Mouse (Mus musculus) monocyte, adult 5-6 weeks (primary cell): ENCODE data around the gene Lgalsl. TPM values are rescaled to one million over a fixed set of nuclear protein-coding genes. Genes with fewer than 3 reads are reported as not detected.

Source experiments
- ATAC-seq: fragments of 153-309, 156-312 bp; replicated peaks from 2 replicates; pipeline ENCODE4 v1.8.0; 2017; ENCODE audit warnings: mild to moderate bottlenecking; ENCODE audit not compliant: low TSS enrichment, insufficient number of reproducible peaks, severe bottlenecking, poor library complexity, low FRiP score
- total RNA-seq: library from RNA; stranded (forward); fragments of 200-1000, 200-491, 200-594 nt; gene quantifications from 3 replicates; pipeline ENCODE4 v1.2.3, GENCODE M21; 2017

The Lgalsl gene
- total RNA-seq, 1 experiment from 2014 or later = 2.4 TPM

DNA sequence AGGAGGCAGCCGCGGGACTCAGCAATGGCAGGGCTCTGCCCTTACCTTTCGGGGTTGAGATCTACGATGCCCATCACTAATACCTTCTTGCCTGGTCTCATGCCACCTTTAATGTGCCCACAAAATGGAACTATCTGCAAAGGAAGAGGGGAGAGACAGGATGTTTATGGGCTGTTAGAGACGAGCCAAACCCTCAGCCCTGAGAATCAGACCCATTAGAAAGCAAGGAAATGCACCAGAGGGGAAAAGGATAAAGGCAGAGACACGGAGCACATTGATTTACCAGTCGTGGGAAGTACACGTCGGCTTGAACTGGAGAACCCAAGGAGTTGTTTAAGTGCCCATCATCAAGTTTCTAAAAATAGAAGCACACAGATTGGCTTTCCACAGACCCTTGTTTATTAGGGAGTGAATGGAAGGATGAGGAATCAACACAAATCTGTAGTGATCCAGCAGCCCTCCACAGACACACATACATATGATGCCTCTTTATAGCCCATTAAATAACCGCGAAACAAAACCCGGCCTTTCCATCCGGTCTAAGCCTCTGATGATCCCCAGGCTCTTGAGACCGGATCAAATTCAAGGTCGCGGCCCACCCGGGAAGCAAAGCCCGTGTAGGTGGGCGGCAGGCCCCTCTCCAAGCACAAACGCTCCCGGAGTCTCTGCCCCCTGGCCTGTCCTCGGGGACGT is 717 bp downstream of the Lgalsl start:
- ATAC-seq = no peak

DNA sequence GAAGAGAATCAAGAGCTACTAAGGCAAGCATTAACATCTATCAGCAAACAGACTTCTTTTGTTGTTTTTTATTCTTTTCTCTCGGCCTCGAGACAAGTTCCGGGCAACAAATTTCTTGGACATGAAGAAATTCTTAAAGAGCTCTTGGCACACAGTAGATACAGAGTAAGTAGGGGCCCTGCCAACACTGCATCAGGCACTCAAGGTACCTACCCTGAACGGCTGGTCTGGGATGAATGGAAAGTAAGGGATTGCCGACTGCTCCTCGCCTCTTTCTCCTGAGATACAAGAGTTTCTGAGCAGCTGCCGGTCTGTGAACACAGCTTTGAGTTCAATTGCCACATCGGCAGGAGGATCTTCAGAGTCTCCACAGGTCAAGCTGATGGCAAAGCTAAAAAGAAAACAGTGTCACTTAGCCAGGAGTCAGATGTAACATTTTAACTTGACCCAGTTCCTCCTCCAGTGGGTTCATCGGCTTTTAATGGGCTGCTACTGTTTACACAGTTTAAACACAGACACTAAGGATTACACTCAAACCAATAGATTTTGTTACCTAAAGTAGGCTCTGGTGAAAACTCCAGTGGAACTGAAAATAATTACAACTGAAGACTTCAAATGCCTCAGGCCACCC is 1.7 kb downstream of the Lgalsl start:
- ATAC-seq = no peak

DNA sequence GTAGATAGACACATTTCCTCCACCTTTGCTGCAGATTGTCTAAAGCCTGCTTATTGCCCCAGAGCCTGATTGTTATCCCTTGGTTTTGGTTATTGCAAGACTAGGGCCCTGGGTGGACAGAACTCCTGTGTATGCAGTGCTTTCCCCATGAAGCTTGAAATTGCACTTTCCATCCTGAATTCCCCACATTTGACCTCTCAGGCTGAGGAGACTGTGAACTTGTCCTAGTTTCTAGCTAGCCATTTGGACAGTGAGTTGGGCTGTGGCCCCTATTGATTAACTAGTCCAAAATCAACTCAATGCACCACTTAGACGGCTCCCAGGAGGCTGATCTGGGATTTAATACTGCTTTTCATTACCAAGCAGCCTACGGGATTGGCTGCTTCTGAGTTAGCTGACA is 6.9 kb downstream of the Lgalsl start:
- no peak for ATAC-seq

DNA sequence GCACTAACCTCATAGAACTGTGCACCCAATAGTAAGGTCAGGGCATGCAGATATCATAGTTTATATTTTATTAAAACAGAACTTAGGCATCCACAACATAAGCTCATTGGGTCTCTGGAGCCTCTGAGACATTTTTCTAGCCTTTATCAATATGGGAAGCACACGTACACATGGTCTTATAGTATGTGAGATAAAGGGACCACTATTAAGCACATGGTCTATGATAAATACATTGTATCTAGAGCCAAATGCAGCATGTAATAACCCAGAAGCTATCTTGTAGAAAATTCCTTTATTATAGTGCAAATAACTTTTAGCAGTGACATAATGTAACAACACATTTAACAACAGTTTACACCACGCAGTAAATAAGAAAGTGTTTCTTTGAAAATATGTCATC is 7.6 kb downstream of the Lgalsl start:
- no peak for ATAC-seq

DNA sequence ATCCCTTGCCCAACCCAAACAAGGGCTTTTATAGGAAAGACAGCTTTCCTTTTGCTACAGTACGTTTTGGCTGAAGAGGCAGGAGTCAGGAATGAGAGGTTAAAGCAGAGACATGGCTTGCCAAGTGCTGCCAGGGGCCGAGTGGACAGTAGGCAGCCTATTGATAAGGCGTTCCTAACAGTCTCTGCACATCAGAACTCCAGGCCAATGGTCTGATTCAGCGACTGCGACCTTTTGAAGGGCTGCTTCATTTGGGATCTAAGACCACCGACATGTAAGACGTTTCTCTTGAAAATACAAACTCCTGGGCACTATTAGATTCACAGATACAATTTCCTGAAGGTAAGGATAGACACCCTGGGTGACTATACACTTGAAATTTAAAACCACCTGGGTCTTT is 9.5 kb downstream of the Lgalsl start:
- ATAC-seq = no peak

DNA sequence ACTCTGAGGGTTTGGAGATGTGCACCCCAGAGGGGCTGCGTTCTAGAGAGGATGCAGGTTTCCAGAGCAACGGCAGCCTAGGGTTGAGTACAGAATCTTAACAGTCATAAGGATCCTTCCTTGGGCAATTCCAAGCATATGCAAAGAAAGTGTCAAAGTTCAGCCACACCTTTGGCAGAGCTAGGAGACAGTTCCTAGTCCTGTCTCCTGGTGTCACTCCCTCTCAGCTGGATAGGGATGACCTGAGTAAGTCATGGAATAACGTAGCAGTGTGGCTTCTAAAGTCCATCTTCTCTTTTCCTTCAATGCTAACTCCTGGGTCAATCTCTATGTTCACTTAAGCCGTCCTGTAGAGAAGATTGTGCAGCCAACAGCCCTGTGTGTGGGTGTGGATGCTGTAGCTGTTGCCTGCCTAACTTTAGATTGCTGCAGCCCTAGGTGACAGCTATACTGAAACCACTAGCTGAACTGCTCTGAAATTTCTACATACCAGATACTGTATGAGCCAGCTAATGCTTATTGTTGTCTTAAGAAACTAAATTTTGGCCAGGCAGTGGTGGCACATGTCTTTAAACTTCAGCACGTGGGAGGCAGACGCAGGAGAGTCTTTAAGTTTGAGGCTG is 16.8 kb downstream of the Lgalsl start:
- ATAC-seq = no peak

DNA sequence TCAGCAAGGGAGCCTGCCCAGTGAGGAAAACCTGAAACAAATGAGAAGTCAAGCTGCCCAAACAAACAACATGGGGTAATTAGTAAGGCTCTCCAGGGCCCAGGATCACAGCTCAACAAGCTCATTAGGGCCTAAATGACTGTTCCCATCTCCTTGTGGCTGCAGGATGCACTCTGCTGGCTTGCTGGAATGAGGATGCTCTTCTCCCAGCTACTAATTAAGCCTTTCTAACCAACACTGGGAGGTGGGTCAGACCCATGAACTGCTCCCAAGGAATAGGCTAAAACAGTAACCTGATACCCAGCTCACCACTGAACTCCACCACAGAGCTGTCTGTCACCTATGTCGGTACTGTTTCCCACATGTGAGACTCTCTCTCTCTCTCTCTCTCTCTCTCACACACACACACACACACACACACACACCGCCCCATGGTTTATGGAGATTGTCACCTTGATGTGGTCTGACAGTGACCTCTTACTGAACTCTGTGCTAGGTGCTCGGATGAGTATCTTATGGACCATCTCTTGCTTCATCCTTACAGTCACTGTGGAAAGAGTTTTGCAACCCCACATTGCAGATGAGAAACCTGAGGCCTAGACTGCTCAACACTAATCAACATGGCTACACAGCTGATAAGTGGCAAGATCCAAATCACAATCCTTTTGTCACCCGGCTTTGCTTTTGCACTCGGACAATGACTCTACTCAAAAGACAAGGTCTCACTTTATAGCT is 18.5 kb downstream of the Lgalsl start:
- ATAC-seq = no peak; the same call in 1 of the 2 replicates

DNA sequence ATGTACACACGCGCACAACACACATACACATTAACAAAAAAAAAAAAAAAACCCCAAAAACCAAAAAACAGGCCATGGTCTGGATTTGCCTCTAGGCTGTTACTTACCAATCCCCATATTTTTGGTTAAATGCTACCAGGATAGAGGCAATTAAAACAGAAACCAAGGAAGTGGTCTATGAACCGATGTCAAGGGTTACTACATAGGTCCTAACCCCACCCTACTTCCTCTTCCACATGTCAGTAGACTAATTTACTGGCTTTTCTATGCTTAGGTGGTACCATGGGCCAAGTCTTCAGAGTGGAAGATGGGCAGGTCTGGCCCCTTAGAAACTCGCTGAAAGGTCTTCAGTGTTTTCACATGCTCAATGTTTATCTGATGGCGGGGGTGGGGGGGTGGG is 24.2 kb downstream of the Lgalsl start:
- peak; percentile 74; the same call in 1 of the 2 replicates for ATAC-seq

DNA sequence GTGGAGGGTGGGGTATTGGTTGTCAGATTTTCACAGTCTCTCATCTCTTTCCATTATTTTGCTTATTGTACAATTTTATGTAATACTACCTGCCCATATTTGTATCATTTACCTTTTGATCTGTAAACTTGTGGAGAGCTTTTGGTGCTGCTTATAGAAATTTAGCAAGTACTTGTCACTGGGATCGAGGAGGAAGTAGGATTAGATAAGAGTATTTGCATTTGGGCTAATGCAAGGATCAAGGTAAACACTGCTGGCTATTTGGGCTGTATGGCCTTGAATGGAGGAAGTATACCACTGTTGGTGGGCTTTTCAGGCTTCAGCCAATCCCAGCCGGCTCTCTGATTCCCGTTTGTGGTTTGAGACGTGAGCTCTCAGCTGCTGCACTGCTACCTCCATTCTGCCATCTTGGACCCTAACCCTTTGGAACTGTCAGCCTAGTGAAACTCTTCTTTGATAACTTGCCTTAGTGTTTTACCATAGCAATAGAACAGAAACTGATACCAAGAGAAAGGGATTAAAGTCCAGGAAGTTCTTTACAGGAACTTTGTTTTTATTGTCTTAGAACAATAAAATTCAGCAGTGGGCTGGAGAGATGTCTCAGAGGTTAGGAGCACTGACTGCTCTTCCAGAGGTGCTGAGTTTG is 25.1 kb downstream of the Lgalsl start:
- ATAC-seq = no peak

DNA sequence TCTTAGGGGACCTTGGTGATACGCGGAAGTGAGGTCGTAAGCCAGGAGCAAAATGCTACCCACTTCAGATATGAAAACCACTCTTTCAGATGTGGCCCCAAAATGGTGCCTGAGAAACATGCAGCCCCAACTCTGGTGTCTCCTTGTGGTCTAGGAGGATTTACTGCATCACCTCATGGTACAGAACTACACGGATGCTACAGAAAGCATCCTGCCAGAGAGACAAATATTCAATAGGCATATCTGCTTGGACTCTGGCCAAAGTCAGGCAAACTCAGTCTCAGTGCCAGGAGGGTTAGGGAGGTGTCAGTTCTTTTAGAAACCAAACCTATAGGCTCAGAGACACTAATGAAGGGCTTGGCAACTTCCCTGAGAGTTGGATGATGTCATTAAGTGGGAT is 26.4 kb downstream of the Lgalsl start:
- ATAC-seq = no peak

DNA sequence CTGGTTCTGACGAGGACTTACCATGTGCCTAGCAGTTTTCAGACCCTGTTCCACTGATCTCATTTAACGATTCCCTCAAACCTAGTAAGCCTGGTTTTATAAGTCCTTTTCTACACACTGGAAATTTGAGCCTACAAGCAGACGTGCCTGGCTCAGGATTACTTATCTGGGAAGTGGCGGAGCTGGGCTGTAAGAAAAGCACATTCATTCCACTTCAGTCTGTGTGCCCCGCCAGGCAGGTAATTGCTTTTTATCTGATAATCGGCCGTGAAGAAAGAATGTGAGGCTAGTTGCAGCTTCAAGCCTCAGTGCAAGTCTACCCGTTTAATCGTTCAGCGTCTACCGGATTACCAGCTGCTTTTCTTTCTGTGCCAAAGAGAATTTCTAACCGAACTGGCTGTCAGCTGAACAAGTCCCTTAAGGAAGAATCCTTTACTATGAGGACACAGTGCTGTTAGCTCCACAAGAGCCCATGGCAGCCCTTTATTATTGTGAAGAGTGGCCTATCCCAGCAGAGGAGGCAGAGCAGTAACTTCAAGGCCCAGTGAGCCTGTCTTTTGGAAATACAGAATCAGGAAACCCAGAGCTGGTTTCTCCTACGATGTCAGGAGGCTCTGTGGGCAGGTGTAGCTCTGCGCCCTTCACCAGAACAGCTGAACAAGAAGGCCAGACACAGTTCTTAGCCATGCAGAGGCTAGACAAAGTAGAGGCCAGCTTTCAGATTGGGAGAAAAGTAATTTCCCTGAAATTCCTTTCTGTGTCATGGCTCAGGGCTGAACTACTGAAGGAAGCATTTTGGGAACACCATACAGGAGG is 30.4 kb downstream of the Lgalsl start:
- no peak for ATAC-seq

DNA sequence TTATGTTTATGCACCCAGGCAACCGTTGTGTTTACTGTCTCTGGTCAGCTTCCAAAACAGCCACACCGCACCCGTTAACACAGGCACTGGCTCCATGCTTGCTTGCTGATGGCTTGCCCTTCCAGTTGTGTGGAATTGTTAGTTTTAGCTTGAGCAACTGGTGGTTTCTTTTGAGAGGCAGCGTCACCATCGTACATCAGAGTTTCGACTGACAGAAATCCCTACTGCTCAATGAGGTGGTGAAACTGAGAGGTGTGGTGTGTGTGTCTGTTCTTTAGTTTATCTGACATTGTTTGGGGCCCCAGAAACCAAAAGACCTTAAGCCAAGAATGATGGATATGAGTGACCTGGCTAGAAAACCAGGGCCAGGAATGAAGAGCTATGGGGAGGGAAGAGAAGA is 33.0 kb downstream of the Lgalsl start:
- no peak for ATAC-seq

DNA sequence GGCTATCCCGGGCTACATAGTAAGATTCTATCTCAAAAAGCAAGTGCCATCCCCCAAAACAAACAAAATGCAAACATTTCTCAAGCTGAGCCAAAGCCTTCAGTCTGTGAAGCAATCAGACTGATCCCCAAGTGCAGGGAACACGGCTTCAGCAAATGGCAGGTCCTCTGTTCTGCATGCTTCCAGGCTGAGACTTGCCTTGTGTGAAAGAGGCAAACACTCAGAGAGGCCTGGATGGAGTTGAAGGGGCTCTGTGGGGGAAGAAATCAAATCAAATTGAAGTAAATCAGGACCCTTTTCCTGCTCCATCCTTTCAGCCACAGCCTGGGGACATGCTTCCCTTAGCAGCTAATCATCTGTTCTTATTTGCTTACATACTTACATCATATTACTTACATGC is 35.4 kb downstream of the Lgalsl start:
- ATAC-seq = no peak

DNA sequence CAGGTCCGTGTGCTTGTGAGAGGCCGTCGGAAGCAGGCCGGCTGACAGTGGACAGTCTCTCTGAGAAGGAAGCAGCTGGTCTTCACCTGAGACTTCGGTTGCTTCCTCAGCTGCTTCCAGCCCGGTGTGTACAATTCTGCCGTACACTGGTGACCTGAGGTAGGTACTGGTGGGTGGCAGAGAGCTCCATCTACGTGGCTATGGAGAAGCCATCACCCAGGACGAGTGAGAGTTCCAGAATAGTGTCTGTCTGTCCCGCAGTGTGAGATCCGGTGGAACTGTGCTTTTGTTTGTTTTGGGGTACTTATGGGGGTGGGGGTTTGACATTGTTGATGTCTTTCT is 36.0 kb downstream of the Lgalsl start:
- no peak for ATAC-seq

DNA sequence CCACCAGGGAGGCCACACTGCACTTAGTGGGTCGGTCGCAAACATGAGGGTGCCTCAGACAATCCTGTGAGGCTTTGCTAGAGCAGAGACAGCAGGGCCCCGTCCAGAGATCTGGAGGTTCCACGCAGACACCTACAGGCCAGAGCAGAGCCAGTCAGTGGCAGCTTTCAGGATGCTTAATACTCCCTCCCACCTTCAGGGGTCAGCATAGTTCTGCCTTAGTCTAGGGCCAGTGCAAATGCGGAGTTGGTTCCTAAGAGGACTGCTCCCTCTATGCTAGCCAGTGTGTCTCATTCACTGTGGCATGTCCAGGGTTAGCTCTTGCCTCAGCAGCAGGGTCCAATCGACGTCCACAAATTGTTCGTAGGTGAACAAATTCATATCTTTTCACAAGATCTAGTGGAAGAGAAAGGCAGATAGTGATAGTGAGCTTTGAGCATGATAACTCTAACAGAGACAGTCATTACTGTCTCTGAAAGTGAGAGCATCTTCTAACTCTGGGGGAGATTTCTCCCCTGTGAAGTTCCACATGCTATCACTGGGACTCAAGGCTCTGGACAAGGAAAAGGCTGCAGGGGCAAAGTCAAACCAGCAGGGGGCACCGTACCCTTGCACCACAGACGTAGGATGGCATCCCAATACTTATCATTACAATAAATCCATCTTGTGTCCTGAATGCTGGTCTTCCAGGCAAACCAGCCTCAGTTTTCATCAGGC is 36.5 kb downstream of the Lgalsl start:
- ATAC-seq = peak; percentile 87

DNA sequence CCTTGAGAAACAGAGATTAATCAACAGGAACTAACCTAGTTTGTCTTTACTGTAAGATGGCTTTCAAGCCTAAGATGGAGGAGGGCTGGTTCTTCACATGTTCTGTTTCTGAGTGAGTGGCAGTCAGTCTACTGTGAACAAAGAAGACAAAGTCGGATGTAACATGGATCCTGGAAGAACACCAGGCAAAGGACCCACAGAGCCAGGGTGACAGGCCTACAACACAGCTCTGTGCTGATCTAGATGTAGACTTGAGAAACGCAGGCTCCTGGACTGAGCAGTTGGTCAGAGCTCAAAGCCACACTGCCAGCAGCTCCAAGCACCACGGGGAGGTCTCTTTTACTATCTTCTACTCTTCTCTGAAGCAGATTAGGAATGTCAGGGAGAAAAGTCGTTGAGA is 37.2 kb downstream of the Lgalsl start:
- ATAC-seq = no peak

DNA sequence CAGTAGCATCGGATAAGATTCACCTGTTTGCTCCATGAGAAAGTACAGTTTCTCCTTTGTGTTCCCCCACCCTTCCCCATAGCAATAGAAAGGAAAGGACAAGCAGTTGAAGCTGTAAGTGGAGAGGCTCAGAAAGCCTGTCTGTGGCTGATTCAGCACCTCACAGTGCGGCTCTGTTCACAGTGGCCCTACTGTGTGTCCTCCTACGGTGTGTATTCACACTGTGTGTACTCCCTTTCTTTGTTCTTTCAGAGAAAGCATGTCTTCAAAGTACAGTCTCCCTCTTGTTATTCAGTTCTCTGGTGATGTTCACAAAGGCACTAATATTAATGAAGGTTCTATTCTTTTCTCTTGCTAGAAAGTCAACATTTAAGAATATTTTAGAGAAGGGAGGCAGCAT is 38.2 kb downstream of the Lgalsl start:
- ATAC-seq = no peak

DNA sequence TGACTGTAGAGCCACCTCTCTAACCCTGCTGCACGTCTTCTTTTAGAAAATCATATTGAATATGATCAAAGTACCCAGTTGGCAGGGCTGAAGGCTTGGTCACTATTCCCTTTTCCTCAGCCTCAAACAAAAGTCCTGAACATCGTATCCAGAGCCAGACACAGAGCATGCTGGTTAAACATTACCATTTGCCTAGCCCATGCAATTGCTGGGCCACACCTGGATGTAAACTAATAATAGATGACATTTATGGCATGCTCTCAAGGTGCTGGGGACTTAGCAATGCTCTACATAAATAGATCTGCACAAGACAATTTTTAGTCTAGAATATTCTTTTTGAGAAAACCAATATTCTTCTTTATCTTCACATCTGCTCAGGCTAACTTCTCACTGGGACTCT is 39.5 kb downstream of the Lgalsl start:
- no peak for ATAC-seq
